Mouse (Mus musculus) G1E (cell line): Measurements from ENCODE around the gene Prss27.

ENCODE experiments used
- CTCF ChIP-seq: IDR thresholded peaks from 2 replicates; pipeline ENCODE4 v1.5.1; 2012; ENCODE audit warnings: low read depth, low read length, inconsistent platforms, mixed read lengths
- GATA1 ChIP-seq: IDR thresholded peaks from 2 replicates; pipeline ENCODE4 v1.6.1; 2012; ENCODE audit warnings: borderline replicate concordance, low read length, inconsistent platforms, mixed read lengths
- GATA2 ChIP-seq: IDR thresholded peaks from 2 replicates; pipeline ENCODE4 v1.6.1; 2012; ENCODE audit warnings: low read depth, low read length, inconsistent platforms, borderline replicate concordance
- POLR2AphosphoS5 ChIP-seq: IDR thresholded peaks from 2 replicates; pipeline ENCODE4 v1.6.1; 2012; ENCODE audit warnings: low read depth, low read length, inconsistent platforms; ENCODE audit not compliant: insufficient replicate concordance
- TAL1 ChIP-seq: conservative IDR thresholded peaks from 2 replicates; pipeline ENCODE4 v1.6.1; 2012; ENCODE audit warnings: low read depth, low read length, inconsistent platforms, mixed read lengths

GRCm38 (mm10) chr17:24056636-24057625 is 19.0 kb downstream of the Prss27 start:
- TF ChIP-seq CTCF (no peak), POLR2AphosphoS5 (no peak), GATA1 (no peak), TAL1 (no peak), GATA2 (no peak)
